Mouse (Mus musculus) left cerebral cortex, postnatal 14 days (tissue): ENCODE results near the gene Pnpla8. TPM values are rescaled to one million over a fixed set of nuclear protein-coding genes. Genes with fewer than 3 reads are reported as not detected.
"Not testable (repeated sequence)": the region's sequence is repeated elsewhere in the genome, so short reads cannot be mapped to it uniquely, and the experiment has no call there.

Experiments used
- DNase-seq, 2 experiments: peaks; one replicate each; pipeline ENCODE4 v3.0.0; 2021 to 2022; ENCODE audit warnings: low spot score in 2 of 2, mixed read lengths in 1 of 2
- intact Hi-C: fragments of 180-260 bp; cut with DNase I; formaldehyde crosslinking; loops from one replicate; pipeline ENCODE4 v1.15.1; 2025
- total RNA-seq, 2 experiments: library from RNA; stranded (reverse); gene quantifications; 2 replicates each; pipeline ENCODE4 v1.2.3; 2021

Pnpla8 gene
- total RNA-seq, 2 experiments from 2014 or later = 117 to 126 TPM

GRCm38 (mm10) chr12:44267196-44267595, 46.0 kb downstream of the Pnpla8 start:
- intact Hi-C loops = no loop called here
- no peak for DNase-seq

- peak; percentile 98 to 99 for DNase-seq
- intact Hi-C loops = loop anchor here (1.0 kb wide), 1 partner anchor 59 kb away; the partner anchor contains the start of gene Dnajb9
Measured at GRCm38 (mm10) chr12:44268728-44269302, 47.6 kb downstream of the Pnpla8 start.

DNA sequence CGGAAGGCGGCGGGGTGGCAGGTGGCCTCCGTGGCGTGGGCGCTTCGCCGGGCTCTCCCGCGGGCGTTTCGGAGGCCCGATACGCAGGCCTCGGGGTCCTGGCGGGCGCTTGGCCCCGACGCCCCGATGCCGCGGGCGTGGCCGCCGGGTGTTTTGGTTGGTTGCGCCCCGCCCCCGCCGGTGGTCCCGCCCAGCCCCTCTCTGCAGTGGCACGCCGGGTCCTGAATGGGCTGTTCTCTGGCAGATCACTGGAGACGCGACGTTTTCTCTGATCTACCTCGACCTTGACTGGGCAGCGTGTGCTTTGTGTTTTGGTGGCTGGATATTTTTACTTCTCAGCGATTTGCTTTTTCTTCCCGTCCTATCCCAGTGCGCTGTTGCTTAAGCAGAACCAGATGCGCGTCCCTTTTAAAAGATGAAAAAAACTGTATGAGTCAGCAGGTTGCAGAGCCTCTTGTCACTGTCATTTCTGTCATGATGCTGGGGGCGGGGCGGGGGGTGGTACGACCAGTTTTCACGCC, 48.2 kb downstream of the Pnpla8 start:
- intact Hi-C loops = loop anchor here (1.0 kb wide), 1 partner anchor 59 kb away; the partner anchor contains the start of gene Dnajb9
- peak; percentile 72 to 75 for DNase-seq

DNA sequence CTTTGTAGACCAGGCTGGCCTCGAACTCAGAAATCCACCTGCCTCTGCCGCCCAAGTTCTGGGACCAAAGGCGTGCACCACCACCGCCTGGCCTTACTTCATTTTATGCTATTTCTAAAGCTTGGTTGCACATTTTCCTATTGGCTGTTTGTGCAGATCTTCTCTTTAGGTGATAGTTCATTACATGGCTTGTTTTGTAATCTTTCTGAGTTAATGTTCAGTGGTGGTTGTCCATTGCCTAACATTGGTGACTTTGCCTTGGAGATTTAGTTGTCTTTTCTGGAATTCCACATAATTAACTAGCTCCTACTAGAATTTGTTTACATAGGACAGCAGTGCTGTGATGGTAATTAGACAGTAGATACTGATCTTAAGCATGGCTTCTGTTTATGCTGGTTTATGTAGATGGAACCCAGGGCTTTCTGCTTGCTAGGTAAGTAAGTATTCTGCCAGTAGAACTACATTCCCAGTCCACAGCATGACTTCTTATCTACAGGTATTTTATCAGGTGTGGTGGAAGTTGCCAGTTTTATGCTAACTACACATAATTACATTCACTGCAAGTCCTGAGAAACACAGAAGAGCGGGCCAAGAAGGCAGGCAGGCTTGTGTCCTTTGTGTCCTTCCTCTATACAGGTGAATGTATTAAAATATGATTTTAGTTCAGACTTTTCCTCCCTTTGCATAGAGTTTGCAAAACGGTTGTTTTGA, 53.1 kb downstream of the Pnpla8 start:
- DNase-seq = no peak
- intact Hi-C loops = no loop called here

DNA sequence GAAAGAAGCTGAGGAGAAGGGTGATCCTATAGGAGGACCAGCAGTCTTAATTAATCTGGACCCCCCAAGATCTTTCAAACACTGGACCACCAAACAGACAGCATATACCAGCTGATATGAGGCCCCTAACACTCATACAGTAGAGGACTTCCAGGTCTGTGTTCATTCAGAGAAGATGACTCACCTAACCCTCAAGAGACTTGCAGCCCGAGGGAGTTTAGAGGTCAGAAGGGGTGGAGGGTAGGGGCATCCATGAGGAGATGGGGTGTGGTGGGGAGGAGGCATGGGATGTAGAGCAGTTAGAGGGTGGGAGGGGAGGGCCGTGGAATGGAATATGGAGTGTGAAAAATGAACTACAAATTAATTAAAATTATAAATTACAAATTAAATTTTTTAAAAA, 59.0 kb downstream of the Pnpla8 start:
- intact Hi-C loops, DNase-seq: not testable (repeated sequence)

DNA sequence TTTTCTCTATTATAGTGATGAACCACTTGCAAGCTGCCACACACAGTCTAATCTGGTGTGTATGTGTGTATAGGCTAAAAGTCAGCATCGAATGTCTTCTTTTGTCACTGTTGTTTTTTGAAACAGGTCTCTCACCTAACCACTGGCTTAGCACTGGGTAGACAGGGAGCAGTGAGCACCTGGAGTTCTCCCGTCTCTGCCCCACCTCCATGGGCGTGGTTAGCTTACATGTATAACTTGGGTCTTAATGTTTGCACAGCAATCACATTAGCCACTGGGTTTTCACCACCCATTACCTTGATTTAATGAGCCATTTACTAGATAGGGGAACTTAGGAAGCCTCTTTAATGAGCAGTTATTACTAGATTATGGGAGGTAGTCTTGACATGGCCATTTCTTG, 60.4 kb downstream of the Pnpla8 start:
- DNase-seq = no peak
- intact Hi-C loops = no loop called here

- intact Hi-C loops = no loop called here
- DNase-seq = no peak
Measured at GRCm38 (mm10) chr12:44283378-44283777, 62.2 kb downstream of the Pnpla8 start.

- intact Hi-C loops = no loop called here
- DNase-seq = no peak
Measured at GRCm38 (mm10) chr12:44286992-44287391, 65.8 kb downstream of the Pnpla8 start.

DNA sequence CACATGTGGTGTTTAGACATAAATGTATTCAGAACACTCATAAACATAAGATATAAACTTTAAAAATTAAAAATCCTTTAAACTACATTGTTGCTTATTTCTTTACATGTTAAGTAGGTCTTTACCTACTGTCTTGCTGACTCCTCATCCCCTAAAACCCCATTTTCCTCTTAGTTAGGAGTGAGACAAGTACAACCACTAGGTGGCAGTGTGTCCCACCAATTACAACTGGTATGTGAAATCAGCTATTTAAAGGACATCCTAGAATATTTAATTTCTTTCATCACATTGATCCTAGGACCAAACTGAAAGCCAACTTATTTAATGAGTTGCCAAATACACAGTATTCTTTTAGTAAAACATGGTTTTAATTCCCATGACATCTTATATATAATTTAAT, 71.1 kb downstream of the Pnpla8 start:
- peak; percentile 67 to 83 for DNase-seq
- intact Hi-C loops = no loop called here

DNA sequence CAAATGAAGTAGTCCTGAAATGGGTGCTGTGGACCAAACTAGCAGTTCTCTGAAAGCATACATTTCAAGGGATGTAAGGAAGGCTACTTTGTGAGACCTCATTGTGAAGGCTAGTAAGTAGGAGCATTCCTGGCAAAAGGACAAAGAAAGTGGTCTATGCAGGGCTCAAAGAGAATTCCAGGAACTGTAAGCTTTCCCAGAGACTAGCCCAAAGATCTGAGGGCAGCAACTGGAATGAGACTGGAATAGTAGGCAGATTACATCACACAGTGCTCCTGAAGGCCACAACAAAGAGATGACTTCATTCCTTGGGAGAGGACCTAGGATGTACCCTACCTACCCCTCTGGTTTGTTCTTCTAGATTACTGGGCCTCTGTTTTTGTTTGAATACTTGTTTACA, 79.6 kb downstream of the Pnpla8 start:
- intact Hi-C loops = no loop called here
- no peak for DNase-seq

- intact Hi-C loops = no loop called here
- no peak for DNase-seq
Measured at GRCm38 (mm10) chr12:44304012-44304411, 82.8 kb downstream of the Pnpla8 start.

GRCm38 (mm10) chr12:44304869-44305268, 83.7 kb downstream of the Pnpla8 start:
- intact Hi-C loops = no loop called here
- no peak for DNase-seq

DNA sequence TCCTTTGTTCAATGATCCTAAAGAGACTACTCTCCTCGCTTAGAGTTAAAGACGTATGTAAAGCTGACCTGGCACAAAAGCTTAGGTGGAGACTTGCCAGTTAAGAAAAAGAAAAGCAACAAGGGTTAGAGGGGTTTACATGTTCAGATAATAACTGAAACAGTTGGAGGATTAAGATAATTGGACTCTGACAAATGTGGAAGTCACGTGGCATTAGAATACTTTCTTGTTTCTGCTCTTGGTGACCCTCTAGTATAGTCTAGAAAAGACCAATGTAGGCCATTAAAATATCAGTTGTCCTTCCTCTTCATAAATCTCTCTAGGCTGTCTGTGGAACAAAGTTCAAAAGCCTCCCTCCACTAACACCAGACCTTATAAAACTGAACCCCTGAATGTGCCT, 87.1 kb downstream of the Pnpla8 start:
- intact Hi-C loops = no loop called here
- no peak for DNase-seq

GRCm38 (mm10) chr12:44315212-44315611, 94.0 kb downstream of the Pnpla8 start:
- DNase-seq = no peak
- intact Hi-C loops = no loop called here

DNA sequence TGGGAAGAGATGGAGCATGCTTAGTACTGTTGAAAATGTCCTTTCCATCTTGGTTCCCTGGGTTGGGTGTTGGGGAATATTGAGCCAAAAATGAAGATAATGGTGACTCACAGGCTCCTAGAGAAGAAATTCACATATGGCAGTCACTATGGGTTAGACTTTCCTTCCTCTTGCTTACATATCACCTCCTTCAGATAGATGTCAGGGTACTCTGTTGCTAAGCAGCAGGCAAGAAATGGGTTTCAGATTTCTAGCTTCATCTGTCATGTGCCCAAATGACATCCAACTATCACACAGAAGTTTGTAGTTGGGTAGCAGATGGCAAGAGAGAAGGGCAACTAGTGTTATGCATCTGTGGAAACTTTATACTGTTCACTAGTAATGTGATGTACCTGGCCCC, 103.9 kb downstream of the Pnpla8 start:
- DNase-seq = peak in 1 of 2 experiments; percentile 49
- intact Hi-C loops = loop anchor here (5.0 kb wide), 1 partner anchor 222 kb away; no protein-coding TSS in a partner anchor

- intact Hi-C loops = loop anchor here (5.0 kb wide), 1 partner anchor 220 kb away; no protein-coding TSS in a partner anchor
- peak in 1 of 2 experiments; percentile 58 for DNase-seq
Measured at GRCm38 (mm10) chr12:44327452-44327851, 106.3 kb downstream of the Pnpla8 start.

GRCm38 (mm10) chr12:44328381-44329315, 107.5 kb downstream of the Pnpla8 start, which contains the start of gene Nrcam:
Nrcam (plus strand) TSS chr12:44328885.
- DNase-seq = peak; percentile 75 to 76
- intact Hi-C loops = loop anchor here (5.0 kb wide), 1 partner anchor 219 kb away; no protein-coding TSS in a partner anchor

GRCm38 (mm10) chr12:44329316-44330215, 108.4 kb downstream of the Pnpla8 start:
- intact Hi-C loops = loop anchor here (5.0 to 10.0 kb wide), 3 partner anchors 53 to 218 kb away; no protein-coding TSS in a partner anchor
- peak; percentile 63 to 74 for DNase-seq
